26 mouse cellular contexts compared by ENCODE assay signal in the genomic region with DNA sequence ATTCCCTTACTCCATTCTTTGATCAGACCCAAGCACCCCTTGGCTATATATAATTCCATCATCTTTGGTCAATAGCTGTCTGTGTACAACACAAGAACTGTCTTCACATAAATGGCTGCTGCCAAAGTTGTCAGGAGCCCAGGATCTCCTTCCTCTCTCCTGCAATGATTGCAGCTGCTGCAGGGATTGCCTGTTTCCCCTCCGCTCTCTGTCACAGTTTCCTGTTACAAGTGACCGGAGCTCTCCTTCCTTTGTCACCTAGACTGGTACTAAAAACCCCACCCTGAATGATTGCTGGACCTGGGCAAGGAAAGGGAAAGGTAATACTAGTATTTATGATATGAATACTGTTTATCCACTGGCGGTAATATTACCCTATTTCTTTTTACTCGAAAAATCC. TPM values are rescaled to one million over a fixed set of nuclear protein-coding genes. Genes with fewer than 3 reads are reported as not detected.
DNase-seq lines count a peak whose midpoint lies in the region; ATAC-seq and TF ChIP-seq lines count a peak whose summit lies in the region.
"Had no signal": no experiment of that assay in that cellular context is flagged by ENCODE, and none has a peak within 500 bp of the region (broad histone marks: within the 10 kb centered on the region; RNA-seq: fewer than 3 reads in every experiment).

No protein-coding gene starts in this region.

- WGBS in cerebellum, adult 2 months: 72% methylated on average over 4 of the region's 4 CpGs
- 72% methylated on average over 4 of the region's 4 CpGs for WGBS in heart, postnatal 0 days
- 58% methylated on average over 4 of the region's 4 CpGs for WGBS in lung, postnatal 0 days

- no peak for TF ChIP-seq CTCF in cerebellum, adult 2 months (IDR thresholded peaks at IDR 0.05; ENCODE audit: borderline replicate concordance, insufficient read depth, low read depth, low read length)
- TF ChIP-seq CTCF in heart, postnatal 0 days (IDR thresholded peaks at IDR 0.05; ENCODE audit: low read depth): no peak
- TF ChIP-seq CTCF in lung, postnatal 0 days (IDR thresholded peaks at IDR 0.05): no peak
- no peak for TF ChIP-seq CTCF in brain, embryonic 14.5 days (IDR thresholded peaks at IDR 0.05; ENCODE audit: borderline replicate concordance, extremely low read depth, insufficient read depth, insufficient read length)

- no peak for ATAC-seq in heart, postnatal 0 days (ENCODE audit: insufficient read depth, low read depth)
- ATAC-seq in lung, postnatal 0 days: no peak
- ATAC-seq: CD4-positive, CD25-positive, alpha-beta regulatory T cell, adult 4 months; forebrain, embryonic 16.5 days; Patski had no signal

- H3K4me2 ChIP-seq in heart, postnatal 0 days (ENCODE audit: low read depth, low read length): no peak overlapping the region
- no peak overlapping the region for H3K4me2 ChIP-seq in lung, postnatal 0 days (replicated peaks; ENCODE audit: low read depth, low read length)
- H3K4me2 ChIP-seq: liver, embryonic 11.5 days; neural tube, embryonic 12.5 days had no signal

- no peaks in the 10 kb centered on the region for H3K36me3 ChIP-seq in heart, postnatal 0 days (replicated peaks; ENCODE audit: control insufficient read depth, insufficient read depth, low read length)
- no peaks in the 10 kb centered on the region for H3K36me3 ChIP-seq in lung, postnatal 0 days (ENCODE audit: insufficient read depth, low read length)
- H3K36me3 ChIP-seq: heart, embryonic 10.5 days; neural tube, embryonic 12.5 days had no signal

- no peaks in the 10 kb centered on the region for H3K27me3 ChIP-seq in cerebellum, adult 2 months (ENCODE audit: control insufficient read depth, insufficient read depth, low read length)
- no peaks in the 10 kb centered on the region for H3K27me3 ChIP-seq in heart, postnatal 0 days (ENCODE audit: control insufficient read depth, insufficient read depth, low read length)
- H3K27me3 ChIP-seq in lung, postnatal 0 days (replicated peaks; ENCODE audit: insufficient read depth, low read length): no peaks in the 10 kb centered on the region
- H3K27me3 ChIP-seq: megakaryocyte, embryonic 14.5 days; neural tube, embryonic 12.5 days; Patski had no signal

- H3K4me3 ChIP-seq in cerebellum, adult 2 months (replicated peaks; ENCODE audit: insufficient read depth, low read depth, low read length): no peak overlapping the region
- no peak overlapping the region for H3K4me3 ChIP-seq in heart, postnatal 0 days (ENCODE audit: low read depth, low read length)
- H3K4me3 ChIP-seq in lung, postnatal 0 days (ENCODE audit: low read depth, low read length): no peak overlapping the region
- H3K4me3 ChIP-seq: heart, embryonic 10.5 days; left cerebral cortex, adult 2 months; megakaryocyte, embryonic 14.5 days; neural tube, embryonic 12.5 days had no signal

- no peaks in the 10 kb centered on the region for H3K4me1 ChIP-seq in cerebellum, adult 2 months (ENCODE audit: control insufficient read depth, insufficient read depth, low read length)
- H3K4me1 ChIP-seq in heart, postnatal 0 days (ENCODE audit: control insufficient read depth, insufficient read depth): no peaks in the 10 kb centered on the region
- H3K4me1 ChIP-seq in lung, postnatal 0 days (ENCODE audit: insufficient read depth, low read depth, low read length): no peaks in the 10 kb centered on the region
- H3K4me1 ChIP-seq: neural tube, embryonic 12.5 days had no signal

- H3K9ac ChIP-seq in heart, postnatal 0 days (replicated peaks; ENCODE audit: low read depth, low read length): no peak overlapping the region
- no peak overlapping the region for H3K9ac ChIP-seq in lung, postnatal 0 days (replicated peaks; ENCODE audit: low read depth)
- H3K9ac ChIP-seq: neural tube, embryonic 12.5 days had no signal

- TF ChIP-seq EP300 in heart, postnatal 0 days (IDR thresholded peaks at IDR 0.05; ENCODE audit: low read depth): no peak
- no peak for TF ChIP-seq EP300 in lung, postnatal 0 days (IDR thresholded peaks at IDR 0.05)

- no peak overlapping the region for H3K27ac ChIP-seq in cerebellum, adult 2 months (ENCODE audit: insufficient read depth, low read length)
- H3K27ac ChIP-seq in heart, postnatal 0 days (ENCODE audit: low read depth): no peak overlapping the region
- no peak overlapping the region for H3K27ac ChIP-seq in lung, postnatal 0 days (ENCODE audit: low read length)
- H3K27ac ChIP-seq: heart, embryonic 10.5 days; left cerebral cortex, adult 2 months; neural tube, embryonic 12.5 days had no signal

- TF ChIP-seq POLR2A in cerebellum, adult 2 months (IDR thresholded peaks at IDR 0.05; ENCODE audit: borderline replicate concordance, insufficient read depth, low read length): no peak
- TF ChIP-seq POLR2A in brain, embryonic 14.5 days (IDR thresholded peaks at IDR 0.05; ENCODE audit: borderline replicate concordance, extremely low read depth, insufficient read depth, insufficient read length, poor library complexity, severe bottlenecking): no peak

- H3K9me3 ChIP-seq in heart, postnatal 0 days (replicated peaks; ENCODE audit: control insufficient read depth, low read length): no peaks in the 10 kb centered on the region
- no peaks in the 10 kb centered on the region for H3K9me3 ChIP-seq in lung, postnatal 0 days (ENCODE audit: low read length)
- H3K9me3 ChIP-seq: heart, embryonic 10.5 days; megakaryocyte, embryonic 14.5 days; neural tube, embryonic 12.5 days had no signal

- DNase-seq in cerebellum, postnatal 14 days: peak; percentile 14 to 18
- DNase-seq in cerebellum, adult 2 months: no peak
- DNase-seq in heart, postnatal 0 days (ENCODE audit: low spot score): peak; percentile 33
- no peak for DNase-seq in heart, adult 18-20 months
- DNase-seq in lung, postnatal 0 days (ENCODE audit: low spot score): peak; percentile 11
- DNase-seq in lung, adult 18-20 months: no peak
- DNase-seq in brain, embryonic 14.5 days (ENCODE audit: low read depth): peak; percentile 39
- no peak for DNase-seq in kidney, postnatal 14 days
- DNase-seq: adrenal gland, adult 8-10 months; cerebellum, postnatal 25 days; embryo, embryonic 11 days; gastrocnemius, postnatal 25 days; heart, postnatal 14 days; kidney, adult 9 months; kidney, postnatal 4 days; layer of hippocampus, adult 9-11 months; lung, adult 2 months; thymus, postnatal 36 days had no signal

RNA-seq across cellular contexts. Expression of a gene that starts 44.0 kb away (rescaled TPM):
- 28.7 and 31.8 TPM in 2 replicates for polyA plus RNA-seq in cerebellum, adult 2 months (2012; rRNA removed)
- 20.2 and 48.5 TPM in 2 replicates for total RNA-seq in heart, postnatal 0 days (2014; rRNA removed; ENCODE audit: low replicate concordance)
- polyA plus RNA-seq in heart, postnatal 0 days (2015; fragmentation: Nextera tagmentation; extraction: Ambion mirVana): 24.5 and 24.7 TPM in 2 replicates
- 10 to 100 TPM; 14.7 to 16.9 TPM for total RNA-seq in heart, adult 18-20 months (2021)
- 31.0 and 34.9 TPM in 2 replicates for polyA plus RNA-seq in lung, postnatal 0 days (2015; fragmentation: Nextera tagmentation; extraction: Ambion mirVana)
- polyA plus RNA-seq in brain, embryonic 14.5 days (2012; rRNA removed): 24.9 and 25.1 TPM in 2 replicates

Comparison
In these comparisons a context has a peak if more than half of its experiments do, and no peak if none do; other contexts are left out.
1. DNase-seq: peak in cerebellum, postnatal 14 days (2 of 2), heart, postnatal 0 days (single experiment), lung, postnatal 0 days (single experiment) and brain, embryonic 14.5 days (single experiment); none in cerebellum, adult 2 months (0 of 2), heart, adult 18-20 months (0 of 2), lung, adult 18-20 months (0 of 2) and kidney, postnatal 14 days (single experiment).